Mouse (Mus musculus): ENCODE results near the gene Zfp989.
A peak's percentile ranks its signal among the peaks of the same experiment; 100 is the strongest.
"Not testable (repeated sequence)": the region's sequence is repeated elsewhere in the genome, so short reads cannot be mapped to it uniquely, and the experiment has no call there.

Gene Zfp989

GRCm38 (mm10) chr4:146971757-146972156 is at the start of gene Zfp989:
Zfp989 (plus strand) TSS chr4:146971976.
- not testable (repeated sequence) for DNase-seq

- no peak for DNase-seq
These were observed 39.3 kb upstream of the Zfp989 start for GRCm38 (mm10) chr4:146932311-146933082.

GRCm38 (mm10) chr4:146941691-146942090 is 30.1 kb upstream of the Zfp989 start:
- DNase-seq, result not testable (repeated sequence)

GRCm38 (mm10) chr4:146976581-146976980 is 4.8 kb downstream of the Zfp989 start:
- DNase-seq, result not testable (repeated sequence)

GRCm38 (mm10) chr4:147018400-147018799 is 46.6 kb downstream of the Zfp989 start:
- DNase-seq, result not testable (repeated sequence)

GRCm38 (mm10) chr4:147021550-147021949 is 49.8 kb downstream of the Zfp989 start, which contains the start of gene Rex2:
Rex2 (plus strand) TSS chr4:147021850.
- not testable (repeated sequence) for DNase-seq

GRCm38 (mm10) chr4:147026374-147026773 is 54.6 kb downstream of the Zfp989 start:
- DNase-seq, result peak; percentile 8

GRCm38 (mm10) chr4:147031308-147032036 is 59.7 kb downstream of the Zfp989 start:
- not testable (repeated sequence) for DNase-seq
